Mouse (Mus musculus): ENCODE data around the gene Angpt4. TPM values are rescaled to one million over a fixed set of nuclear protein-coding genes. Genes with fewer than 3 reads are reported as not detected.

The Angpt4 gene
- total RNA-seq (2021): under 1 TPM; 0.14 to 0.37 TPM

DNA sequence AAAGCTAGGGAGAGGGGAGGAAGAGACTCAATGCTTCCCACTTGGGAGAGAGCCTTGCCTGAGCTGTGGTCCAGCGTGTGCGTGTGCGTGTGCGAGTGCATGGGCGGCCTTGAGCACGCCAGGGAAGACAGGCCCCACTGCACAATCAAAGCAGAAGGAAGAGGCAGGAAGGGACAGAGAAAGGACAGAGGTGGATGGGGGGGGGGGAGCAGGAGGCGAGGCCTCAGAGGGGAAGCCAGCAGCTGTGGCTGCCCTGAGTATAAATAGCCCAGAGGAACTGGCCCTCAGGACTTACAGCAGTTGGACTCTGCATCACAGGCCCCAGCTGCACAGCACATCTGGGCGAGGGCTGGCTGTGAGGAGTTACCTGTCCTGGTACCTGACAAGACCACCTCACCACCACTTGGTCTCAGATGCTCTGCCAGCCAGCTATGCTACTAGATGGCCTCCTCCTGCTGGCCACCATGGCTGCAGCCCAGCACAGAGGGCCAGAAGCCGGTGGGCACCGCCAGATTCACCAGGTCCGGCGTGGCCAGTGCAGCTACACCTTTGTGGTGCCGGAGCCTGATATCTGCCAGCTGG, at the start of gene Angpt4:
Gene Angpt4, plus strand, starts transcription at position 292 of the 582 bp plus-strand sequence.
- no peak for DNase-seq (ENCODE audit: low spot score in 2 of 2)
- intact Hi-C loops (cut with DNase I): no loop called here

DNA sequence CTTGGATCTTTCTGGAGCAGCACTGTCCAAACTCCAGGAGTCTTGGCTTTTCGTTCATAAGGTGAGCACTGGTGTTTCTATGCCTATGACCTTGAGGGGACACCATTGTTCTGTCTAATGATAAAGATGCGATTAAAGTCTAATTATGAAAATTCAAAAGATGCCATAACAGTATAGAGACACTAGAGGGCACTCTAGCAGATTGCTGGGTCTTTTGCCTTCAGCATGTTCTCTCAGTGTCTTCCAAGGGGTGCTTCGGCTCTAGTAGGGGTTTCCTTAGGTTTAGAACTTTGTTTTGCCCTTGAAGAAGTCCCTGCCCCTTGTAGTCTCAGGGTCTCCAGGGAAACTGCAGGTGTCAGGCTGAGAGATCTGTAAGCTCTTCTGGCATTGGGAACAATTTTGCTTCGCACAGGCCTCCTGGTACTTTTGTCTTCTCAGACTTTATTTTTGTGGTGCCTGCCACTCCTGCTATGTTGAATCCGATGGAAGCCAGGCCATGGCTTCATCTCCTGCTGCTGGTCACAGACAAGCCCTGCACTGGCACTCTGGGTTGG, 48.7 kb upstream of the Angpt4 start:
- intact Hi-C loops (cut with DNase I): no loop called here
- DNase-seq (ENCODE audit: low spot score in 2 of 2): no peak

DNA sequence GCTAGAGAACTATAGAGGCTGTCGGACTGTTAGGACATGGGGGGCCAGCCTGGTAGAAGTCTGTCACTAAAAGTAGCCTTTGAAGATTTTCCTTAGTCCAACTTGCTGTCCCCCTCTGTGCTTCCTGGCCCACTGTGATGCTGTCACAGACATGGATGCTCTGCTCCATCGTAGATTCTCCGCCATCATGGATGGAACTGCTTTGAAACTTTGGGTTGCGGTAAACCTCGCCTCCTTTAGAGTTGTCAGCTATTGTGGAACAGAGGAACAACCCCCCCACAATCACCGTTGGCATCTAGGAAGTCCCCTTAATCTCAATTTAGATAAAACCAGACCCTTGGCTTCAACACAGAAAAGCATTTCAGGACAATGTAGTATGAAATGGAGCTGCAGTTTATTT, 46.1 kb upstream of the Angpt4 start:
- intact Hi-C loops (cut with DNase I): no loop called here
- DNase-seq (ENCODE audit: low spot score in 2 of 2): no peak

DNA sequence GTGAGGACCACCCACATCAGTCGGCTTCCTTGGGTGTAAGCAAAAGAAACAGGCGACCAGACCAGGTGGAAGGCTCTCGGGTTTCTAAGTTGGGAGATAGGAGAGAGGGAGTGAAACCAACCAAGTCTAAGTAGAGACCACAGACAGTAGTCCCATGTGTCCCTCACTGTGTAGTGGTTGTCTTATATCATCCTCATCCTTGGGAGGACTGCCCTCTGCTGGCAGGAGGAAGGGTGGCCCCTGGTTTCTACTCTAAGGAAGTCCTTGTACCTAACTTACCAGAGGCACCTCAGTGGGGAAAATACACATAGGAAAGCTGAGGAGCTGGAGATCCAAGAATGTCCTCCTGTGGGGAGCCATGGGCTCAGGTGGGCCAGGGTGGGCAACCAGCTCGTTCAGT, 44.5 kb upstream of the Angpt4 start:
- intact Hi-C loops (cut with DNase I): loop anchor here (1.0 kb wide), 2 partner anchors 118 to 372 kb away; partner anchors contain the start of gene Nsfl1c
- DNase-seq (ENCODE audit: low spot score in 2 of 2): peak; percentile 62 to 85

DNA sequence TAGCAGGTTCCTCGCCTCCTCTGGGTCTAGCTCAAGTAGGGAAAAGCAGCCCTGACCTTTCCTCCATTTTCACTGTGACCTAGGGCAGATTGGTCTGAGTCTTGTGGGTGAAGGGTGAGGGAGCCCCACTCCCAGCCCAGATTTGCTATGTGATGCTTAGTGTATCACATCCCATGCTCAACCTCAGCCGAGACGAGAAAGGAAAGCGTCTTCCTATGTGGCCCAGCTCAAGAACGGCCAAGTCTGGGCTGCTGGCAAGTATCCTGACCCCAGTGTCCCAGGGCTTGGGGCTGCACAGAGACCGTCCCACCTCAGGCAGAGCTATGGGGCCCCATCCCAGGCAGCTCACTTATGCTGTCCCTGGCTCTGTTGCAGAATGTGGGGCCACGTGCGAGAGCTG, 42.8 kb upstream of the Angpt4 start:
- intact Hi-C loops (cut with DNase I): no loop called here
- DNase-seq (ENCODE audit: low spot score in 2 of 2): no peak

DNA sequence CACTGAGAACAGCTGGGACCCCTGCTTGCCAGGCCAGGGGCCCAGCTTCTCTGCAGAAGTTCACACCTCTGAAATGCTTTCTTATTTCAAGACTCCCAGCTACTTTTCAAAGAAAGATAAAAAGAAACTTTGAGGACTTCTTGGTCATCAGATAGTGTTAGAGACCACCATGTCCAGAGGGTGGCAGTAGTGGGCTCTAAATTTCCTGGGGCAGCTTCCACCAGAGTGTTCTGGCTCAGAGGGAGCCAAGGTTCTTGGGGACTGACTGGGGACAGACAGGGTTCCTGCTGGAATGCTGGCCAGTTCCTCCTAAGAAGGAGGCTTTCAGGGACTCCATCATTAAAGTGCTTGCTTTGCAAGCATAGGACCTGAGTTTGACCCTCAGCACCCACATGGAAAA, 36.5 kb upstream of the Angpt4 start:
- intact Hi-C loops (cut with DNase I): no loop called here
- peak; percentile 20 to 31 for DNase-seq (ENCODE audit: low spot score in 2 of 2)

DNA sequence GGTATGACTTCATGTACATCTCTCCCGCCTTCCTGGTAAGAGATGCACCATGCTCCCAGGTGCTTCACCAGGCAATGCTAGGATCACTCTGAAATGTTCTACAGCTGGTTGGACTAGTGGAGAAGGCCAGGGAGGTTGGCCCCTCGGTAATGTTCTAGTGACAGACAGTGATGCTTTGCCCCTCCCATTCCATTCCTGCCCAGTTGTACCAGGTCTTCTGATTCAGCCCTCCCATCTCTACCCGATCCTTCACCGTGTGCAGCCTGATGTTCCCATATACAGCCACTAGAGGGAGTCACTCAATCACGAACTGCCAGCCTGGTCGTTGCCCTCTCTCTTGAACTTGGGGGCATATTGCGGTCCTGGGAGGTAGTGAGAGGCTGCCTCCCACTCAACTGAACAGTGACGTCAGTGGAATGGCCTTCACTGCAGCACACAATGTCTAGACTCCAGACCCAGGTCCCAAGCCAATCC, 35.0 kb upstream of the Angpt4 start:
- DNase-seq (ENCODE audit: low spot score in 2 of 2): peak; percentile 55 to 57
- intact Hi-C loops (cut with DNase I): loop anchor here (1.0 to 5.0 kb wide), 2 partner anchors 56 to 118 kb away; no protein-coding TSS in a partner anchor

DNA sequence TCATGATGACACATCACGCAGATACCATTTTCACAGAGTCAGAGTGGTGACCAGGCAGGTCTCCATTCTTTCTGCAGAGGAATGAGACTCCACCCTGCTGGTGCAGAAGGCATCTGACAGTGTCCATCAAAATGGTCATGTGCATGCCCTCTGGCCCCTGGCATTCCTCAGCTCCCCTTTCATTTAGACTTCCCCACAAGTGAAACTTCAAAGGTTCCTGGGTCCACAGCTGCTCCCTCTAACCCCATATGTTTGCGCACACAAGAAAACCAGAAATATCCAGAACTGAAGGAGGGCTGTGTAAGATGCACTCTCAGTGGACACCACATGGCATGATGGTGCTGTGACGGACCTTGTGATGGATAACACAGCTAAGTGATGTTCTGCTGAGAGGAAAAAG, 32.4 kb upstream of the Angpt4 start:
- DNase-seq (ENCODE audit: low spot score in 2 of 2): no peak
- intact Hi-C loops (cut with DNase I): loop anchor here (5.0 kb wide), 1 partner anchor 54 kb away; no protein-coding TSS in a partner anchor

DNA sequence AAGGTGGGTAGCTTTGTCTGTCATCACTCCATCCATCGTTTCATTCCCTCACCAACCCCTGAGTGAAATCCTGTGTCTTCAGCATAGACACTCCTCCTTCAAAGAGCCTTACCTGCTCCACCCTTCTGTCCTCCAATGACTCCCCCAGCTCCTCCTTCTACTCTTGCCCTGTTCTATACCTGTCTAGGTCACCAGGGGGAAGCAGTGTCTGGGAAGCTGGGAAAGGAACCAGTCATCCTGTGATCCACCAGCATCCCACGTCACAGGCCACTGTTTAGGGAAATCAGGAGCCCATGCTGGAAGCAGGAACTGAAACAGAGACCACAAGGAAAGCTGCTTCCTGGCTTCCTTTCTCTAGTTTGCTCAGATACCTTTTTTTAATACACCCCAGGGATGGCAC, 31.2 kb upstream of the Angpt4 start:
- intact Hi-C loops (cut with DNase I): loop anchor here (5.0 kb wide), 1 partner anchor 53 kb away; no protein-coding TSS in a partner anchor
- no peak for DNase-seq (ENCODE audit: low spot score in 2 of 2)

DNA sequence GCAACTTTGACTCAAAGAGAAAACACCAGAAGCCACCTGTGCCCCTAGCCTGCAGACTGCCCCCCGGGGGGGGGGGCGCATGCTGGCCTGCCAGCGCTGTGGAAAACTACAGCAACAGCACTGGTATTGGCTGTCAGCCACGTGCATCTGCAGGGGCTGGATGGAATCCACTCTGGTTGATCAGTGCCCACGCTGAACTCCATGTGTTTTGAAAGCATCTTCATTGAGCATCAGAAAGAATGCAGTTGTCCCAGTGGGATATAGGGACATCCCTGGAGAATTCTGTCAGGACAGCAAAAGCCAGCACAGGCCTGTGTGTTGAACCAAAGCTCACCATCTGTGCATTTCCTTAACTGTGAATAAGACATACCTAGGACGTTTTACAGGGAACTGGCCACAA, 20.0 kb upstream of the Angpt4 start:
- intact Hi-C loops (cut with DNase I): no loop called here
- DNase-seq (ENCODE audit: low spot score in 2 of 2): peak; percentile 36 to 42

DNA sequence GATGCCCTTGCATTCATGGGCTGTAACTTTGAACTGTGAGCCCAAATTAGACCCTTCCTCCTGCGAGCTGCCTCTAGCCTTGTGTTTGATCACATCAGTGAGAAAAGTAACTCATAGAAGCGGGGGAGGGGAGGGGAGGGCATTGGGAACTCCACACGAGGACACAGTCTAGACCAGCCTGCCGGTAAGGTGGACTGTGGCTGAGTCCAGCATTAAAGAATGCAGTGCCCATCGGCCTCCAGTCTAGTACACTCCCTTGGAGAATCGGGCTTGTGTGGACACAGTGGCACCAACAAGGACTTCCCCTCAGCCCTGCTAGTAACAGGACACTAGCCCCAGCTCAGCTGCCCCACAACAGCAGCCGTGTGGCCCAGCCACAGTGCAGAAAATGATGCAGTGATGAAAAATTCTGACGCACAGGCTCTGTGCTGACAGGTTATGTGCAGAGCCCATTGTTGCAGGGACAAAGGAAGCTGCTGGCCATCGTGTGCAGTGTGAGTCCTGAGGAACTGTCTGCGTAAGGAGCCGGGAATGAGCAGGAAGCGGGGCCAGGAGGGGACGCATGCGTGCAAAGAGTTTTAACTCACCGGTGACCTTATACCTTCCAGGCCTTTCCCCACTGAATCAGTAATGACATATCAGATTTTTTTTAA, 17.8 kb upstream of the Angpt4 start:
- intact Hi-C loops (cut with DNase I): no loop called here
- DNase-seq (ENCODE audit: low spot score in 2 of 2): no peak

DNA sequence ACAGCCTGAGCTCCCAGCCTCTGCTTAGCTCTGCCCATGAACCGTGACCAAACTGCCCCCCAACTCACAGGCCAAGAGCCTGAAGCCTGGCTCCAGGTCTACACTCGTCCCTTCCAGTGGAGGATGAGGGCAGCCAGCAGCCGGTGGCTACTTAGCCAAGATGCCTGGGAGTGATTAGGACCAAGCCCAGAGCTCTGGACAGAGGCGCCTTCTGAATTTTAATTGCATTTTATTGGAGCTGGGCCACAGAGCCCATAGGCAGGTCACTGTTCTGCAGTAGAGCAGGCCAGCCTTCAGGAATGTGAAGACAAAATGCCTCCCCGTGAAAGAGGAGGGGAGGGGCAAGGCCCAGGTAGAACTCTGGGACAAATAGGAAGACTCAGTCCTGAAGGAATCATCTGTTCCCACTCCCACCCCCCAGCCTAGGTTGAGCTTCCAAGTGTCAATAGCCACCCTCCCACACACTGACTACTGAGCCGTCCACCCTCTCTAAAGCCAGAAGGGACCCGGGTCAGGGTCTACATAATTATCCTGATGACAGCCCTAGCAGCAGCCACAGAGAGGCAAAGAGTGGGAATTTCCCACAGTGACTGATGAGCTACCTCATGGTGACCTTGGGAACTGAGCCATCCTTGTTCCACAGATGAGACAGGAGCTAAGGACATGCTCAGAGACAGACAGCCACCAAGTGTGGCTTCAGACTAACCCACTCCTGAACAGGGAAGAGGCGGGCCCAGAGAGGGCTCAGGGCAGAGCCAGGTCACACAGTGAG, 16.6 kb upstream of the Angpt4 start:
- intact Hi-C loops (cut with DNase I): no loop called here
- peak in 1 of 2 experiments; percentile 27 for DNase-seq (ENCODE audit: low spot score in 2 of 2)

DNA sequence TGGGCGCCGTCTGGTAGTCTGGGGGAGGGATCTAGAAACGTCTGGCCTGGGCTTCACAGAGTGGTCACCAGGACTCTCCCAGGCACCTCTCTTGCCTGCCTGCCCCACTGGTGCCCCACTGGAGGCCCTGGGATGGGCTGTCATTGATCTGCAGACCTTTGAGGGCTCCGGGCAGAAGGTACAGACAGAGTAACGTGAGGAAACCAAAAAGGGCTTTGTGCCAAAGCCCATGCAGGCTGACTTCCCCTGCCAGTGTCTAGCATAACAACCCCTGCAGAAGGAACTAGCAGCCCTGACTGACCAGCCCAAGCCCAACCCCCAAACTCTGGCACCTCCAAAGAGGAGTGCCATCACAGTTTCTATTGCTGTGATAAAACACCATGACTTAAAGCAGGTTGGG, 15.1 kb upstream of the Angpt4 start:
- intact Hi-C loops (cut with DNase I): no loop called here
- no peak for DNase-seq (ENCODE audit: low spot score in 2 of 2)

DNA sequence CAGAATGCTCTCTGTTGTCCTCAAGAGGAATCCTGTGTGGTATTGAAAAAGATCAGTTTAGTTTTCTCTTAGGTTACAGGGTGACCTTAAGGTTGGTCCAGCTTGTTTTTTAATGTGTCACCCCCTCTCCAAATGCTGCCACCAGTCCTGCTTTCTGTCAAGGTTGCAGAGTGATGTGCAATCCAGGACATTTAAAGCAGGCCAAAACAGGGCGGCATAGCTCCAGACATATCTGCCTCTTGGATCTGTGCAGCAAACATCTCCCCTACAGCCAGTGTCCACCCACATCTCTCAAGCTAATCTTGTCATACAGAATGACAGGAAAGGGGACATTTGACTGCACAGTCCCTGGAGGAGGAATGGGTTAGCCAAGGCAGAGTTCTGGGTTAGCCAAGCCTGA, 12.9 kb upstream of the Angpt4 start:
- DNase-seq (ENCODE audit: low spot score in 2 of 2): no peak
- intact Hi-C loops (cut with DNase I): no loop called here

DNA sequence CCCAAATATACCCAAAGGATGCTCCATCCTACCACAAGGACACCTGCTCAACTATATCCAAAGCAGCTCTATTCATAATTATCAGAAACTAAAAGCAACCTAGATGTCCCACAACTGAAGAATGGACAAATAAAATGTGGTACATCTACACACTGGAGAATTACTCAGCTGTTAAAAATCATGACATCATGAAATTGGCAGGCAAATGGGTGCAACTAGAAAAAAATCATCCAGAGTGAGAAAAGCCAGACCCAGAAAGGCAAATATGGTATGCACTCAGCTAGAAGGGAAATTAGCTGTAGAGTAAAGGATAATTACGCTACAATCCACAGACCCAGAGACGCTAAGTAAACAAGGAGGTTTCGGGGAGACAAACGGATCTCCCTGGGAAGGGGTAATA, 10.2 kb upstream of the Angpt4 start:
- intact Hi-C loops (cut with DNase I): no loop called here
- DNase-seq (ENCODE audit: low spot score in 2 of 2): no peak

DNA sequence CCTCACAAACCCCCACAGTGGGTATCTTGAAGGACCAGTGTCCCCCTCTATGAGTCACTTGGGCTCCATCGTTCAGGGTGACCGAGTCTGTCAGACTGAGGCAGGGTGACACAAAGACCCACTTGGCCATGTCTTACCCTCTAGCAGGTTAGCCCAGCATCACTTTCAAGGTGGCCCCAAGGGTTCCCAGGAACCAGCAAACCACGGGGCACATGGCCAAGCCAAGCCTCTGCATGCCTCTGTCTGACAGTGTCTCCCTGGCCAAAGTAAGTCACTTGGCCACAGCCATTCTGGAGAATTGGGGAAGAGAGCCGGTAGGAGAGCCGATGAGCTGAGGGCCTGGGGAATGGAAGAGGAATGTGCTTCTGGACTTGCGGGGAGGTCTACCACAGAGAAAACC, 7.7 kb upstream of the Angpt4 start:
- intact Hi-C loops (cut with DNase I): no loop called here
- no peak for DNase-seq (ENCODE audit: low spot score in 2 of 2)

DNA sequence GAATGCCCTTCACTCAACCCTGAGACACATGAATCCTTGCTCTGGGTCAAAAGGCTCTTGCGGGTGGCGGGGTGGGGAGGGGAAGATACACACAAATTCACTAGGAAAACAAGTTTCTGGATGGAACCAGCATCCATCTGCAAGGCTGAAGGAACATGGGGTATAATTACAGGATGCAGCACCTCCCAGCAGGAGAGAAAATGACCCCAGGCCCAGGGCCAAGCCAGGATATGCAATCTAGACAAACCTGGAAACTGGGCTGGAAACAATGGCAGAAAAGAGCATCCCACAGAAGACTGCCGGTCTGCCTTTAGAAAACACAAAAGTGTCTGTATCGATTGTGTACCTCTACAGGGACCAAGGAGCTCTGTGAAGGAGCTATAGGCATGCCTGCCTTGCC, 7.1 kb upstream of the Angpt4 start:
- no peak for DNase-seq (ENCODE audit: low spot score in 2 of 2)
- intact Hi-C loops (cut with DNase I): no loop called here

DNA sequence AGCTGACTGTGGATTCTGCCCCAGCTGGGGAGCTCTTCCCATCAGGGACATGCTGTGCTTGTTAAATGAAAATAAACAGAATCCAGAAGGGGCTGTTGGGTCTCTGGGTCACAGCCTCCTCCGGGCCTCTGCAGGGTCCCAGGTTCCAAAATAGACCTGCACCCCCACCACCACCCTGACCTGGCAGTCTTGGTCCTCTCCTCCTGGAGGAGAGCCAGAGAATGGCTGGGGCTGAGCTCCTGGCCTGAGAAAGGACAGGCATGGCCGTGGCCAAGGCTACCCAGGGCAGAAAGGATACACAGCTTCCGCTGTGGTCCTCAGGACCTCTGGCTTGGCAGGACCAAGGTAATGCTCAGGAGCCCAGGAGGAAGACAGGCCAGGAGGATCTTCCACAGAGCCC, 6.4 kb upstream of the Angpt4 start:
- intact Hi-C loops (cut with DNase I): no loop called here
- DNase-seq (ENCODE audit: low spot score in 2 of 2): no peak

DNA sequence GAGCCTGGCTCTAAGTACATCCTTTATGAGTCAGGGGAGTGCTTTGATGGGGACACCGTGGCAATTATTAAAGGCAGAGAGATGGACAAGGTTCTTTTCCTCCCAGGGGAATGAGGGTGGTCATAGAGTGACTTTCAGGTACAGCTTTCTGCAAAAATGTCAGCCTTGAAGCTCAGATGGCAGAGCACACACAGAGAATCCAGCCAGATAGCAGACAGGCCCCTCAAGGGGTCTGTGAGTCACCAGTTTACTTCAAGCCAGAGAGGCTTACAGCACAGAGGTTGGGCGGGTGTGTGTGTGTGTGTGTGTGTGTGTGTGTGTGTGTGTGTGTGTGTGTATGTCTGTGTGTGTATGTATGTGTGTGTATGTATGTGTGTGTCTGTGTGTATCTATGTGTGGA, 4.0 kb upstream of the Angpt4 start:
- intact Hi-C loops (cut with DNase I): no loop called here
- no peak for DNase-seq (ENCODE audit: low spot score in 2 of 2)

DNA sequence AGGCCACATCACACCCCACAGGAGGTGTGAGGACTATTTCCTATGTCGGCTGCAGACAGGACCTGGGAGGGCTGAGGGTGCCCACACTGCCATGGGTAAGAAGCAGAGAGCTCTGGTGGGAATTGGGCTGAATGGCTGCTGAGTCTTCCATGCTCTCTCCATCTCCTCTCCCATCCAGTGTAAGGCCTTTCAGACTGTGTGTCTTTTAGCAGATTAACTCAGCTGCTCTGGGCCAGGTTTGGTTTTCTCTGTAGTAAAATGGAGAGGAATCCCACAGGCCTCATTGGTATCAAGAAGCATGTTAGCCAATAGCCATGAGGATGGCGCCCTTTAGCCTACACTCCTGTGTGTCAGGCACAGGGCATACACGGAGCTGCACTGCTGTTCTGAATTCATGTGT, 1.6 kb upstream of the Angpt4 start:
- intact Hi-C loops (cut with DNase I): no loop called here
- no peak for DNase-seq (ENCODE audit: low spot score in 2 of 2)

Data from left cerebral cortex, postnatal 25 days (tissue).